Mouse (Mus musculus) adrenal gland, postnatal 10 days (tissue): ENCODE measurements around the gene Mtfmt. TPM values are rescaled to one million over a fixed set of nuclear protein-coding genes. Genes with fewer than 3 reads are reported as not detected.

Experiments
- DNase-seq: peaks from one replicate; pipeline ENCODE4 v3.0.0; 2021; ENCODE audit warnings: mixed read lengths
- total RNA-seq, 2 experiments: library from RNA; stranded (reverse); gene quantifications; 2 replicates each; pipeline ENCODE4 v1.2.3; 2021

The Mtfmt gene
- total RNA-seq, 2 experiments from 2014 or later: 11.2 to 14.1 TPM

GRCm38 (mm10) chr9:65427511-65427910 lies 8.1 kb upstream of the Mtfmt start:
- no peak for DNase-seq

GRCm38 (mm10) chr9:65428003-65428402 lies 7.6 kb upstream of the Mtfmt start:
- no peak for DNase-seq

GRCm38 (mm10) chr9:65430401-65430800 lies 5.2 kb upstream of the Mtfmt start:
- no peak for DNase-seq

GRCm38 (mm10) chr9:65430921-65431320 lies 4.7 kb upstream of the Mtfmt start:
- no peak for DNase-seq

- peak; percentile 91 for DNase-seq
These were observed 3.3 kb upstream of the Mtfmt start for GRCm38 (mm10) chr9:65432236-65432635.

GRCm38 (mm10) chr9:65434140-65434539 lies 1.4 kb upstream of the Mtfmt start:
- peak; percentile 73 for DNase-seq

GRCm38 (mm10) chr9:65435211-65435610 lies 371 bp upstream of the Mtfmt start:
- DNase-seq: no peak

GRCm38 (mm10) chr9:65444692-65445091 lies 9.1 kb downstream of the Mtfmt start:
- no peak for DNase-seq

GRCm38 (mm10) chr9:65447951-65448350 lies 12.4 kb downstream of the Mtfmt start:
- DNase-seq: no peak

GRCm38 (mm10) chr9:65458975-65459374 lies 23.4 kb downstream of the Mtfmt start:
- DNase-seq: no peak

- DNase-seq: no peak
These were observed 24.6 kb downstream of the Mtfmt start for GRCm38 (mm10) chr9:65460198-65460597.

GRCm38 (mm10) chr9:65460732-65461442 lies 25.3 kb downstream of the Mtfmt start, which contains the start of gene Spg21:
Spg21 (plus strand) TSS chr9:65460947.
- peak; percentile 99 for DNase-seq

GRCm38 (mm10) chr9:65462544-65462943 lies 27.0 kb downstream of the Mtfmt start:
- DNase-seq: no peak

- peak; percentile 77 for DNase-seq
These were observed 28.6 kb downstream of the Mtfmt start for GRCm38 (mm10) chr9:65464161-65464560.

- no peak for DNase-seq
These were observed 29.7 kb downstream of the Mtfmt start for GRCm38 (mm10) chr9:65465241-65465640.

GRCm38 (mm10) chr9:65467686-65468085 lies 32.1 kb downstream of the Mtfmt start:
- peak; percentile 70 for DNase-seq

- no peak for DNase-seq
These were observed 37.2 kb downstream of the Mtfmt start for GRCm38 (mm10) chr9:65472769-65473168.

- no peak for DNase-seq
These were observed 43.6 kb downstream of the Mtfmt start for GRCm38 (mm10) chr9:65479158-65479557.

- DNase-seq: no peak
These were observed 44.5 kb downstream of the Mtfmt start for GRCm38 (mm10) chr9:65480071-65480470.

- DNase-seq: no peak
These were observed 55.9 kb downstream of the Mtfmt start for GRCm38 (mm10) chr9:65491476-65491875.

- no peak for DNase-seq
These were observed 56.8 kb downstream of the Mtfmt start for GRCm38 (mm10) chr9:65492351-65492750.

- DNase-seq: no peak
These were observed 57.3 kb downstream of the Mtfmt start for GRCm38 (mm10) chr9:65492851-65493250.

GRCm38 (mm10) chr9:65502146-65502545 lies 66.6 kb downstream of the Mtfmt start:
- DNase-seq: no peak
